Mouse (Mus musculus) stomach, embryonic 16.5 days (tissue): ENCODE data around the gene BC028528. TPM values are rescaled to one million over a fixed set of nuclear protein-coding genes. Genes with fewer than 3 reads are reported as not detected.
A peak's percentile ranks its signal among the peaks of the same experiment; 100 is the strongest.
"Not testable (repeated sequence)": the region's sequence is repeated elsewhere in the genome, so short reads cannot be mapped to it uniquely, and the experiment has no call there.

Experiments used
- ATAC-seq: fragments of 200-750 bp; cut with Nextera tagmentation; 2 replicates; pipeline ENCODE4 v1.8.0; 2017; ENCODE audit warnings: moderate number of reproducible peaks, moderate TSS enrichment; ENCODE audit not compliant: insufficient read depth, low FRiP score
- H3K27ac ChIP-seq: fragments of 300-500 bp; sonication (generic); 2 replicates; pipeline ENCODE4 v1.5.1; 2014; ENCODE audit warnings: low read length
- H3K27me3 ChIP-seq: fragments of 300-500 bp; sonication (generic); 2 replicates; pipeline ENCODE4 v1.6.1; 2014; ENCODE audit warnings: low read length, control low read depth, mixed read lengths; ENCODE audit not compliant: control insufficient read depth, insufficient read depth
- H3K36me3 ChIP-seq: fragments of 300-500 bp; sonication (generic); 2 replicates; pipeline ENCODE4 v1.6.1; 2014; ENCODE audit warnings: low read length; ENCODE audit not compliant: control insufficient read depth, insufficient read depth
- H3K4me1 ChIP-seq: fragments of 300-500 bp; sonication (generic); 2 replicates; pipeline ENCODE4 v1.6.1; 2014; ENCODE audit warnings: low read length, control low read depth, mixed read lengths; ENCODE audit not compliant: control insufficient read depth, insufficient read depth
- H3K4me2 ChIP-seq: fragments of 300-500 bp; sonication (generic); 2 replicates; pipeline ENCODE4 v1.6.1; 2014; ENCODE audit warnings: low read depth, low read length, mixed read lengths
- H3K4me3 ChIP-seq: fragments of 300-500 bp; sonication (generic); replicated peaks from 2 replicates; pipeline ENCODE4 v1.5.1; 2014; ENCODE audit warnings: mild to moderate bottlenecking, low read length
- H3K9ac ChIP-seq: fragments of 300-500 bp; sonication (generic); 2 replicates; pipeline ENCODE4 v1.6.1; 2014; ENCODE audit warnings: low read length
- H3K9me3 ChIP-seq: fragments of 300-500 bp; sonication (generic); replicated peaks from 2 replicates; pipeline ENCODE4 v1.6.1; 2016; ENCODE audit warnings: low read length, control low read depth; ENCODE audit not compliant: control insufficient read depth
- WGBS: fragments of 180-500 bp; shearing (Covaris S2); extraction: QIAGEN DNeasy Blood & Tissue Kit; methylation state at CpG from one replicate; pipeline ENCODE4 v1.1.7; 2014; 5-methylcytosine and 5-hydroxymethylcytosine counted together
- polyA plus RNA-seq: library from polyadenylated mRNA; unstranded; fragments of >200 nt; fragmentation: Nextera tagmentation; extraction: Ambion mirVana; gene quantifications from 2 replicates; pipeline ENCODE4 v1.2.1, GENCODE M21; 2015

Gene BC028528
- polyA plus RNA-seq, 1 experiment from 2014 or later = 28.8 TPM

DNA sequence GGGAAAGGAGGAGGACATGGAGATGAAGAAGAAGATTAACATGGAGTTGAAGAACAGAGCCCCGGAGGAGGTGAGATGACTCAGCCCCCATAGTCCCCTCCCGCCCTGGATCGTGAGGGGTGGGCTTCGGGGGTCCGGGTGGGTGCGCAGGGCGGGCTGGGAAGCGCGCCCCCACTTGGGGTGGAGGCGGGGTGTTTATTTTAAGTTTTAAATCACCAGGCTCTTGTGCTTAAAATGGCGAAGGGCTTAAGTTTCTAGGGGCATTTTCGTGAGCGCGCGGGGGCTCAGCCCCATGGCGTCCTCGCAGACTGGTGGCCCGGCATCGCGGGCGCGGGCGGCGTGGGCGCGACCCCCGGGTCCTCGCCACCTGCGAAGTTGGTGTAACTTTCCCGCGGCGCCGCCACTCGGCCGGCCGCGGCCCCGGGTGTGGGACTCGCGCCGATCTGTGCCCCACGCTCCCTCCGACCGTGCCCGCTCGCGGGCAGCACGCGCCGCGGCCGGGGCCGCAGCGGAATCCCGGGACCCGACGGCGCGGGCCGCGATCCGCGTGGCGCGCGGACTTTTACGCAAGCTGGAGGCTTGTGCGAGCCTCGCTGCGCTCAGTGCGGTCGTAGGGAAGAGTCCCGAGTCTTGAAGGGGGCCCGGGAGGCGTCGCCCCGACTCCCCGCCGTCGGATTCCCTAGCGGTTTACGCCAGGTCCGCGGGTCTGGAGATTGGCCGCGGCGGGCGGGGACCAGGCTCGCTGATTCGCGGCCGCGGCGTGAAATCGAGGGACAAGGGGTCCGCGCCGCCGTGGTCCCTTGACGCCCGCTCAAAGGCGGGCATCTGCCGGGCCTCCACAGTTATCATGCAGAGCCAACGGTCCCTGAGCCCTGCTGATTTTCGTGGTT is 38.0 kb upstream of the BC028528 start:
- no peaks in the 10 kb centered on the region for H3K9me3 ChIP-seq
- no peaks in the 10 kb centered on the region for H3K27me3 ChIP-seq
- ATAC-seq = peak; percentile 4; the same call in 1 of the 2 replicates
- H3K4me2 ChIP-seq = peak overlapping the region; percentile 78
- H3K4me1 ChIP-seq = peaks cover 4% of the 10 kb centered on the region; the same call in 1 of the 2 replicates
- H3K27ac ChIP-seq = peak overlapping the region; percentile 94
- WGBS = under 1% methylated on average over 105 of the region's 105 CpGs
- peaks cover 6% of the 10 kb centered on the region; the same call in 1 of the 2 replicates for H3K36me3 ChIP-seq
- peak overlapping the region; percentile 97 for H3K4me3 ChIP-seq
- peak overlapping the region; percentile 96 for H3K9ac ChIP-seq

DNA sequence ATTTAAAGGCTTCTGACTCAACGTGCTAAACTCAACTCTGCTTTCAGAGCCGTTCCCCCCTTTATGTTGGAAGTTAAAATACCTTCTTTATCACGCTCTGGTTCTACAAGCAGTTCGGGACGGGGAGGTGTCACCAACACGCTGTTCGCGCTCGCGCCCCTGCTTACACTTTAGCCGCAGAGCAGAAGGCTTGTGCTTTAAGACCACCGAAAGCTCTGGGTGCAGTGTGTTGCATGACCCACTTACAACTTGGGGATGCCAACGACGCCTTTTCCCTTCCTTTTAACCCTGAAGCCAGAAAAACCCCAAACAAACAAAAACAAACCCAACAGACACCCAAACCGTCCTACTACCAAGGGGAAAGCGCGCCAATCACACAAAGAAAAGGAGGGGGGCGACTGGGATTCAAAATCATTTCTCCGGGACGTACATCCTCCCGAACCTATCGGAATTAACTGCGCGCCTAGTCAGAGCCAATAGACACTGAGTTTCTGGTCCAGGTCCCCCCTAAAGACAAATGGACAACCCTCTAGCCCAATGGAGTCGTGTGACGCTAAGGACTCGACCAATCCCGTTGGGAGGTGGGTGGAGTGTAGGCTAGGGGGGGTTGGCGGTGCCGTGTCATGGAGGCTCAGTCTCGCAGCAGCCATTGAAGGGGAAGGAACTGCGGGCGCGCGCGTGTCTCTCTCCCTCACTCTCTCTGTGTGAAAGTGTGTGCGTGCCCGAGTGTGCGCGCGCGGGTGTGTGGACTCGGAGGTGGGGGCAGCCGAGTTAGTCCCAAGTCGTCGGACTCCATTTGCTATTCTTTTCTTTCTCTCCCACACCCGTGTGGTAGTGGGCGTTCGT is 37.1 kb upstream of the BC028528 start, which contains the start of gene Anp32e:
Gene Anp32e (plus strand): TSS at position 589 of the 846 bp plus-strand sequence.
- Histone ChIP-seq H3K27ac (peak within 1 kb of the TSS; percentile 94), H3K9ac (peak within 1 kb of the TSS; percentile 96), H3K4me1 (peaks cover 4% of the 10 kb centered on the region; the same call in 1 of the 2 replicates), H3K4me3 (peak within 1 kb of the TSS; percentile 97), H3K36me3 (peaks cover 3% of the 10 kb centered on the region; the same call in 1 of the 2 replicates), H3K27me3 (no peaks in the 10 kb centered on the region), H3K9me3 (no peaks in the 10 kb centered on the region), H3K4me2 (peak within 1 kb of the TSS; percentile 85)
- ATAC-seq = peak; percentile 100
- WGBS = under 1% methylated on average over 49 of the region's 49 CpGs

DNA sequence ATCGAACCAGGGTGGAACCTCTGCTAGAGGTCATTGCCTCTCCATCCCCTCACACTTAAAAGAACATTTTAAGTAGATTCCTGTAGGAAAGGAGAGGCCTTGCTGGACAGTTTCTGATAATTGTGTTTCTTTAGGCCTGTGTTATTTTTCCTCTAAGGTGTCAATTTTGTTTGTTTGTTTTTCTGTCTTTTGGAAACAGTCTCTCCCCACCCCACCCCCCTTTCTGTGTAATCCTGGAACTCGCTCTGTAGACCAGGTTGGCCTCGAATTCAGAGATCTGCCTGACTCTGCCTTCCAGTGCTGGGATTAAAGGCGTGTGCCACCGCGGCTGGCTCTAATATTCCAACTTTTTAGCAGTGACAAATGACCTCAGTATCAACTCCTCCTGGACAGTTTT is 36.5 kb upstream of the BC028528 start:
- no peaks in the 10 kb centered on the region for H3K27me3 ChIP-seq
- H3K9me3 ChIP-seq = no peaks in the 10 kb centered on the region
- peak overlapping the region; percentile 97 for H3K4me3 ChIP-seq
- H3K4me1 ChIP-seq = peaks cover 4% of the 10 kb centered on the region; the same call in 1 of the 2 replicates
- no peaks in the 10 kb centered on the region for H3K36me3 ChIP-seq
- WGBS = 54% methylated on average over 6 of the region's 6 CpGs
- ATAC-seq = no peak
- H3K9ac ChIP-seq = peak overlapping the region; percentile 75
- H3K4me2 ChIP-seq = peak overlapping the region; percentile 85
- peak overlapping the region; percentile 76 for H3K27ac ChIP-seq

DNA sequence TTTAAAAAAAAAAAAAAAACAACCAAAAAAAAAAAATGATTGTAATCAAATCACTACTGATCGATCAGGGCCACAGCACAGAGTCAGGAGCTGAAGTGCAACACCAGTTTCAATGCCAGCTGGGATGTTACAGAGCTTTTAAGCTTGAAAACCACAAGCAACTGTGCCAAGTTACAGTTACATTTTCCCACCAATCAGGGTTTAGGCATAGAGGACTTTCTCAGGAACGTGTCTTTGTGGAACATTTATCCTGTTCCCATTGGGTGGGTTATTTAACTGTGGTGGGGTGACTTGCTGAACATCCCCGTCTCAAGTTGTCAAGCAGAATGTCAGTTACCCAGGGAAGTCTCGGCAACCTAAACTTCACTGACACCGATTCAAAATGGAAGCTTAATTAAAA is 33.3 kb upstream of the BC028528 start:
- H3K4me3 ChIP-seq = no peak overlapping the region
- WGBS = 74% methylated on average over 5 of the region's 5 CpGs
- ATAC-seq = no peak
- no peak overlapping the region for H3K9ac ChIP-seq
- H3K9me3 ChIP-seq = no peaks in the 10 kb centered on the region
- no peaks in the 10 kb centered on the region for H3K36me3 ChIP-seq
- H3K4me1 ChIP-seq = no peaks in the 10 kb centered on the region
- H3K27ac ChIP-seq = no peak overlapping the region
- H3K27me3 ChIP-seq = no peaks in the 10 kb centered on the region
- no peak overlapping the region for H3K4me2 ChIP-seq

DNA sequence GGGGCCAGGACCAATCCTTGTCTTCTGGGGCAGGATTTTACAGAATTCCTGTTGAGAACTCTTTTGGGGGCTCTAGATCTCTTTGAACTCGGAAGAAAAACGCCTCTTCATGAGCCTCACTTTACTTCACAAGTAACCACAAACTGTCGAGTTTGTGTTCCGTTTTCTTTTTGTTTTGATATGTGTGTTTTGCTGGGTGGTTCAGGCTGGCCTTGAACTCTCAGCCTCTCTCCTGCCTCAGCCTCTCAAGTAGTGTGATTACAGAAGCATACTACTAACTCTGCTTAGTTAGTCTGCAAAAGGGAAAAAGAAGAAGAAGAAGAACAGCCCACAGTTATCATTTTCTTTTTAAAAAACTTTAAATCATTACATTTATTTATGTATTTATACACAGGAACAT is 32.4 kb upstream of the BC028528 start:
- no peak for ATAC-seq
- H3K4me3 ChIP-seq = no peak overlapping the region
- no peaks in the 10 kb centered on the region for H3K36me3 ChIP-seq
- no peaks in the 10 kb centered on the region for H3K27me3 ChIP-seq
- no peaks in the 10 kb centered on the region for H3K9me3 ChIP-seq
- no peak overlapping the region for H3K9ac ChIP-seq
- H3K4me2 ChIP-seq = no peak overlapping the region
- WGBS = 62% methylated on average over 4 of the region's 4 CpGs
- H3K4me1 ChIP-seq = no peaks in the 10 kb centered on the region
- H3K27ac ChIP-seq = no peak overlapping the region

DNA sequence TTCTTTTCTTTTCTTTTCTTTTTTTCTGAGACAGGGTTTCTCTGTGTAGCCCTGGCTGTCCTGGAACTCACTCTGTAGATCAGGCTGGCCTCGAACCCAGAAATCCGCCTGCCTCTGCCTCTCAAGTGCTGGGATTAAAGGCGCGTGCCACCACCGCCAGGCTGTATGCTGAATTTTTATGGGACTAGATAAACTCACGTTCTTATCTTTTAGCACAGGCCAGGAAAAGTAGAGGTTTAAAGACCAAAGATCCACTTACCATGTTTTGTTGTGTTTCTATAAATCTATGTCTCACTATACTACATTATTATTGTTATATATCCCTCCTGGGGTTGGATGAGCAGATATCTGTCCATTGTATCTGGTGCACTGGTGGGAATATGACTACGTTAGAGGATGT is 31.6 kb upstream of the BC028528 start:
- H3K9me3 ChIP-seq, H3K36me3 ChIP-seq, H3K4me2 ChIP-seq, H3K4me3 ChIP-seq, H3K27ac ChIP-seq, H3K9ac ChIP-seq, H3K27me3 ChIP-seq, H3K4me1 ChIP-seq, ATAC-seq: not testable (repeated sequence)
- WGBS = 88% methylated on average over 7 of the region's 7 CpGs

DNA sequence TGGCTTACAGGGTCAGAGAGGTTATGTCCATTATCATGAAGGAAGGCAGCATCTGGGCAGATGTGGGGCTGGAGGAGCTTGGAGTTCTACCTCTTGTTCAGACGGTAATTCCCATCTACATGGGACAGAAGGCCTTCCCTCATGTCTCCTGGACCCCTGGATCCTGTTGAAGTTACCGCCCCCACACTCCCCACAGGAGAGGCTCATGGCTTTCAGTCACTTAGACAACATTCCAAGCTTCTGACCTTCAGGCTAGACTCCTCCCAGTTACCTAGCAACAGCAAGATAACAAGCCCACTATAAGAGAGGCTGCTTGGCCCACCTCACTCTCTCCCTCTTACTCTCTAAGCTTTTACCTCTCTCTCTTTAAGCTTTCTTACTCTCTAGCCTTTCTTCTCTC is 28.7 kb upstream of the BC028528 start:
- H3K4me2 ChIP-seq, H3K9me3 ChIP-seq, H3K4me1 ChIP-seq, H3K36me3 ChIP-seq, H3K27me3 ChIP-seq, H3K27ac ChIP-seq, H3K4me3 ChIP-seq, H3K9ac ChIP-seq, ATAC-seq: not testable (repeated sequence)
- WGBS = 54% methylated on average over 2 of the region's 2 CpGs

DNA sequence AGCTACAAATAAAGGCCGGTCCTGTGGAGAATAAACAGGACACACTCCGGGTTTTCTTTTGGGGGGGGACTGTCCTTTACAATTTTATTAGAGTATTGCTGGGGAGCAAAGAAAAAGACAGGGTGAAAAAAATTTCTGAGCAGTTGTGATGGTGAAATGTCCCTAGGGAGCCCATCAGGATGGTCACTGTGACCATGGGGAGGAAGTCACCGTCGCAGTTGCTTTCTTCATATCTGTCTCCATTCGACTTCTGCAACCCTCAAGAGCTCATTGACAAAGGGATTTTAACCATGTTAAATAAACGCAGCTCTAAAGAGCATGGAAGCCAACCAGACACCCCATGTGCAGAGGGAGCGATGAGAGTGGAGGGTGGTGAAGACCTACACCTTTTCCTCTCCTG is 25.0 kb upstream of the BC028528 start:
- H3K36me3 ChIP-seq = no peaks in the 10 kb centered on the region
- no peaks in the 10 kb centered on the region for H3K27me3 ChIP-seq
- H3K9me3 ChIP-seq = no peaks in the 10 kb centered on the region
- WGBS = 65% methylated on average over 7 of the region's 7 CpGs
- no peaks in the 10 kb centered on the region for H3K4me1 ChIP-seq
- ATAC-seq = no peak
- no peak overlapping the region for H3K9ac ChIP-seq
- H3K4me2 ChIP-seq = no peak overlapping the region
- H3K4me3 ChIP-seq = no peak overlapping the region
- no peak overlapping the region for H3K27ac ChIP-seq

DNA sequence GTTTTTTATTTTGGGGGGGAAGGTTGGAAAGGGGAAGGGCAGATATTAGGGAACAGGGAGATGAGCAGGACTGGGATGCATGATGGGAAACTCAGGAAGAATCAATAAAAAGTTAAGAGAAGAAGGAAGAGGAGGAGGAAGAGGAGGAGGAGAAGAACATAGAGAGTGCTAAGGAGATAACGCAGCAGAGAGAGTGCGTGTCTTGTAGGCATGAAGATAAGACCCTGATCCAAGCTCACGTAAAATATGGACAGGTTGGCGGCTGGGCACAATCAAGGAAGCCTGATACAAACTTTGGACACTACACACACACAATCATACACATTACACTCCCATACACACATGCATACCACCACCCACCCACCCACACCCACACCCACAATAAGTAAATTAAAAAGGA is 22.9 kb upstream of the BC028528 start:
- no peak overlapping the region for H3K9ac ChIP-seq
- 90% methylated on average over 4 of the region's 4 CpGs for WGBS
- no peak for ATAC-seq

More for the DNA sequence above, 22.9 kb upstream of the BC028528 start:
- H3K9me3 ChIP-seq = no peaks in the 10 kb centered on the region
- H3K27ac ChIP-seq = no peak overlapping the region
- H3K27me3 ChIP-seq = no peaks in the 10 kb centered on the region
- H3K4me2 ChIP-seq = no peak overlapping the region
- no peaks in the 10 kb centered on the region for H3K36me3 ChIP-seq
- no peaks in the 10 kb centered on the region for H3K4me1 ChIP-seq
- H3K4me3 ChIP-seq = no peak overlapping the region
